Mouse (Mus musculus) CD4-positive, CD25-positive, alpha-beta regulatory T cell, adult 2 months (primary cell): ENCODE measurements around the gene Ptpn22.
A peak's percentile ranks its signal among the peaks of the same experiment; 100 is the strongest.

ENCODE experiments used
- DNase-seq: peaks from one replicate; pipeline ENCODE4 v3.0.0-alpha.2; 2012; ENCODE audit warnings: low read depth, low spot score

Gene Ptpn22

DNA sequence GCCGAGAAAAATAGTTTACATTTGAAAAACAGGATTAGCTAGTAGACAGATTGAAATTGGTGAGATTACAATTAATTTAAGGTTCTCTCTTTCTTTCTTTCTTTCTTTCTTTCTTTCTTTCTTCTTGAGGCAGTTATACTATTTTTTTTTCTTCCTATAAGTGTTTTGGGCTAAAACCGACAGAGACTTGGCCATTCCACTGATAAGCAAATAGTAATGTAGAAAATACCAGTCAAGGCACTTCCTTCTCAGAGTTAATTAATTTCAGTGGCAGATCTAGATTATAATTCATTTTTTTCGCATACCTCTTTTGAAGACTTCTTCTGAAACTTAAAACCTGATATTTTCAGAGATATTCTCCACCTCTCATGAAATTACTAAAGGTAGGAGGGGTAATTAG lies 65.7 kb downstream of the Ptpn22 start:
- DNase-seq = no peak

DNA sequence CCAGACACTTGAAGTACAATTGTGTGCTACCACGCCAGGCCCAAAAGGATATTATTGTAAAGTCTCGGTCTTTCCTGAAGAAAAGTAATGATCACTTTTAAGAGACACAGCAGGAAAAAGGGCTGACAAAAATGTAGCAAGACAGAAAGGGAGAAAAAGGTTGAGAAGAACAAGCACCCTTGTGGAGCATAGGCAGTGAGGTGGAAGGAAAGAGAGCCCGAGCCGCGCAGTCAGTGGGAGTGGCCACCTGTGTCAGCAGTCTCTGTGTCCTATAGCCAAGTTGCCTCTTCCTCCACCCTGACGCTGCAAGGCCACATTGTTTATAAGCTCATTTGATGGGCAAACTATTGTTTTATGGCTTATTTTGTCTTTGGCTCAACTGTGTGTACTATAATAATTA lies 67.9 kb downstream of the Ptpn22 start:
- DNase-seq = peak; percentile 66

DNA sequence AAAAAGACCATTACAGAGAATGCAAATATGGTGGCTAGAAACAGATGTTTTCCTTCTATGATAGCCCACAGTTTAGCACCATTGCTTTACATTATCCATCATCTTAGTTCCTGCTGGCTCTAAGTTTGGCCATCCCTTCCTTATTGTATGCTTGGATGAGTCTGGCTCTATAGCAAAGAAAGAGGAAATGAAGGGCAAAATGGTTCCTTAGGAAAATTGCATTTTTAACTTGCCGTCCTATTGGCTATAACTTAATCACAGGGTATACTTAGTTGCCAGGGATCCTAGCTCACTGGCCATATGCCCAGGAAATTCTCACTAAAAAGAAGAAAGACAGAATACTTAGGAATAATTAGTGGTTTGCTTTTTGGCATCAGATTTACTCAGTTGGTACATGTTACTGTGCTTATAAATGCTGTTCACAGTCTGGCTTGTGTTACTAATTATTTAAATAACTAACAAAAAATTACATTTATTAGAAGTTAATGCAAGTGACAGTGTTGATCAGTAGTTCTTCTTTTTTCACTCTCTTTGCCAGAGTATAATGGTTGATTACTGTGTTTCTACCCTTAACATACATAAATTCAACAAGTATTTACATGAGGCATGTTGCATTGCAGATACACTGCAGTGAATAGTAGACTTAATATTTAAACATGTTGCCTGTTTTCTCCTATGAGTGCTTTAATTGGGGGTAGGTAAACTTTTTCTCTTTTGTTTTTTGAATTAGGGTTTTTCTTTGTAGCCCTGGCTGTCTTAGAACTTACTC lies 85.4 kb downstream of the Ptpn22 start:
- no peak for DNase-seq

DNA sequence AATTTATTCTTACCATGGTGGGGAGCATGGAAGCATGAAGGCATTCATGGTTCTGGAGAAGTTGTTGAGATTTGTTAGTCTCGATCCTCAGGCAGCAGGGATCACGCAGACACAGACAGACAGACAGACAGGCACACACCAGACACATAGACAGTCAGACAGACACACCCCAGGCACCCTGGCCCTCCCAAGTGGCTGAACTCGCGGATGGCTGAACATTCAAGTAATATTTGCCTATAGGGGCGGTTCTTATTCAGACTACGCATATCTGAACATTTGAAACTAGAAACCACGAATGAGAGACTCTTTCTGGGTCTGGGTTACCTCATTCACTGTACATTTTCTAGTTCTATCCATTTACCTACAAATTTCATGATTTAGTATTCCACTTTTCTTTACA lies 89.1 kb downstream of the Ptpn22 start:
- no peak for DNase-seq

DNA sequence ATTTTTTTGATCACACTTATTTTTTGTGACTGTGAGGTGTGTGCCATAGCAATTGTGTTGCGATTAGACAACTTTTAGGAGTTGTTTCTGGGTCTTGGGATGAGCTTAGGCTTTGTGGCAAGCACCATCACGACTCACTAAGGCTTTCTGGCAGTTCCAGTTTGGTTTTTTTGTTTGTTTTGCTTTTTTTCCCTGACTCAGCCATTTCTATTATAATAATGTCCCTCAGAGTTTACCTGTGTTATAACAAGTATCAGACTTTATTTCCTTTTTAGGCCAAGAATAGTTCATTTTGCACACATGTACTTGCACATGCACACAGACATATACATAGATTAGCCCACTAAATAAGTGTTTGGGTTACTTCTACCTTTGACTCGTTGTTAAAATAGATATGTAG lies 101.0 kb downstream of the Ptpn22 start:
- no peak for DNase-seq
